Mouse (Mus musculus) midbrain, embryonic 14.5 days (tissue): ENCODE results near the gene Gak. TPM values are rescaled to one million over a fixed set of nuclear protein-coding genes. Genes with fewer than 3 reads are reported as not detected.

Experiments
- ATAC-seq: fragments of 200-750 bp; cut with Nextera tagmentation; 2 replicates; pipeline ENCODE4 v1.8.0; 2017; ENCODE audit warnings: moderate number of reproducible peaks, moderate library complexity; ENCODE audit not compliant: low FRiP score, low TSS enrichment
- DNase-seq: peaks from one replicate; pipeline ENCODE4 v3.0.0-alpha.2; 2015
- H3K27ac ChIP-seq: fragments of 300-500 bp; sonication (generic); replicated peaks from 2 replicates; pipeline ENCODE4 v1.5.1; 2014; ENCODE audit warnings: mild to moderate bottlenecking, low read depth, low read length, moderate library complexity
- H3K27me3 ChIP-seq: fragments of 300-500 bp; sonication (generic); 2 replicates; pipeline ENCODE4 v1.6.1; 2014; ENCODE audit warnings: low read length, control low read depth, mixed read lengths; ENCODE audit not compliant: control insufficient read depth, insufficient read depth
- H3K36me3 ChIP-seq: fragments of 300-500 bp; sonication (generic); 2 replicates; pipeline ENCODE4 v1.6.1; 2014; ENCODE audit warnings: low read length, control low read depth; ENCODE audit not compliant: control insufficient read depth, insufficient read depth
- H3K4me1 ChIP-seq: fragments of 300-500 bp; sonication (generic); 2 replicates; pipeline ENCODE4 v1.6.1; 2014; ENCODE audit warnings: mild to moderate bottlenecking, antibody characterized with exemption, low read length, control low read depth; ENCODE audit not compliant: control insufficient read depth, insufficient read depth
- H3K4me2 ChIP-seq: fragments of 300-500 bp; sonication (generic); 2 replicates; pipeline ENCODE4 v1.6.1; 2014; ENCODE audit warnings: mild to moderate bottlenecking, low read length, moderate library complexity
- H3K4me3 ChIP-seq: fragments of 300-500 bp; sonication (generic); replicated peaks from 2 replicates; pipeline ENCODE4 v1.5.1; 2014; ENCODE audit warnings: low read depth, low read length
- H3K9ac ChIP-seq: fragments of 300-500 bp; sonication (generic); replicated peaks from 2 replicates; pipeline ENCODE4 v1.6.1; 2014; ENCODE audit warnings: mild to moderate bottlenecking, low read length, moderate library complexity
- H3K9me3 ChIP-seq: fragments of 300-500 bp; sonication (generic); 2 replicates; pipeline ENCODE4 v1.6.1; 2016; ENCODE audit warnings: low read length, control low read depth, mixed read lengths; ENCODE audit not compliant: control insufficient read depth
- WGBS: fragments of 180-500 bp; shearing (Covaris S2); extraction: QIAGEN DNeasy Blood & Tissue Kit; methylation state at CpG from one replicate; pipeline ENCODE4 v1.1.7; 2014; 5-methylcytosine and 5-hydroxymethylcytosine counted together
- polyA plus RNA-seq: library from polyadenylated mRNA; unstranded; fragments of >200 nt; fragmentation: Nextera tagmentation; extraction: Ambion mirVana; gene quantifications from 2 replicates; pipeline ENCODE4 v1.2.1, GENCODE M21; 2014

Gak gene
- polyA plus RNA-seq, 1 experiment from 2014 or later = 50.9 TPM

DNA sequence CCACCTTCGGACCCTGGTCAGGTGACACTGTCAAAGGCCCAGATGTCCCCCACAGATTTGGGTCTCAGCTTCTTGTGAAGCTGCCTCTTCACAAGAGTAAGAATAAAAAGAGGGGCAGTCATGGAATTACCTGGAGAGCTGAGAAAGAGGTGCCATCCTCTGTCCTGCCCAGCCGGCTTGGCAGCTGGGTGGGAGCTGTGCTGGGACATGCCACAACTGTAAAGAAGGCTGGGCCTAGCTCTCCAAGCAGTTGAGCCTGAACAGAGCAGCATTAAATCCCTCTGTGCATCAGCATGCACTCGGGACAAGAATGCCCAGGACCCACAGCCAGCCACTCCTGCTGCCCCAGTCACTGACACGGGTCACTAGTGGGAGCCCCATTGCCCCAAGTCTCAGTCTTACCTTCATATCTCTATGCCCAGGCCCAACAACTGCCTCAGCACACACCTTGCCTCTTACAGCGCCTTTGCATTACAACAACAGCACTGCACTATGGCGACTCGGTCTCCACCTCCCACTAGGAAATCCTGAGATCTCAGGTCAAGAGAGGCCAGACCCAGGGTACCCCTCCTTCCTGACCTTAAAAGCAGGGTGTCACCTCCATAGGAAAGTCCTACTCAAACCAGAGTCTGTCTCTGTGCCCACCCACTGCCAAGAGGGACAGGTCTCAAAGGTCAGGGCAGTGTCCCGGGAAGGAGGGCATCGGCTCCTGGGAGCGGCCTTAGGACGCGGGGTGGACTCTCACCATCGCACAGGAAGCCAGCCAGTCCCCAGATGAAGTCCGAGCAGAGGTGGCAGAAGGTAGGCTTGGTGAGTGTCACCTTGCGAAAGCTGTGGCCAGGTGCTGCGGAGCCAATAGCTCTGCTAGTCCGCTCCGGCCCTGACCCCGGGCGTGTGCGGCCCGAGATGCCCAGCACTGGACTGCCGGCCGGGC is 30.4 kb upstream of the Gak start, which contains the start of gene Idua:
TSS of gene Idua (plus strand) at position 634 of the 934 bp plus-strand sequence.
- Histone ChIP-seq H3K36me3 (peaks cover 32% of the 10 kb centered on the region), H3K27ac (no peak within 1 kb of the TSS; the same call in 1 of the 2 replicates), H3K9me3 (no peaks in the 10 kb centered on the region), H3K27me3 (no peaks in the 10 kb centered on the region), H3K4me3 (peak within 1 kb of the TSS; percentile 92), H3K4me2 (peak within 1 kb of the TSS; percentile 69), H3K9ac (peak within 1 kb of the TSS; percentile 97), H3K4me1 (peaks cover 20% of the 10 kb centered on the region)
- DNase-seq = no peak
- 10% methylated on average over 24 of the region's 24 CpGs for WGBS
- peak; percentile 57 for ATAC-seq

DNA sequence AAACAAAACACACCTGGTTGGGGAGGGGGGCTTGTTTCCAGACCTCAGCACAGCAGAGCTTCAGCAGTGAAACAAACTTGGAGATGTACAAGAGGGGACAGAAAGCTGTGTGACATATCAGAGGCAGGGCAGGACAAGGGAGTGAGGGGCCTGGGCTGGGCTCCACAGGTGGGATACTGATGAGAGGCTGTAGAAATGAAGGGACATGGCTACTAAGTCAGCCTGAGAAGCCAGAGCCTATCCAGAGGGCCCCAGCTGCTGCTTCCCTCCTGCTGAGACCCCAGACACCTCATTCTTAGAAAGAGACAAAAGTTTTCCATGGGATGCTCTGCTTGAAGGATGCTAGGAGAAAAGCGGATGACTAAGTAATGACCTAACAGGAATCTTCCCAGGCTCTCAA is 29.1 kb upstream of the Gak start:
- ATAC-seq (no peak), DNase-seq (no peak)
- Histone ChIP-seq H3K9me3 (no peaks in the 10 kb centered on the region), H3K4me1 (peaks cover 20% of the 10 kb centered on the region), H3K27me3 (no peaks in the 10 kb centered on the region), H3K27ac (no peak overlapping the region), H3K4me3 (no peak overlapping the region), H3K4me2 (no peak overlapping the region), H3K9ac (no peak overlapping the region), H3K36me3 (peaks cover 45% of the 10 kb centered on the region)
- 88% methylated on average over 1 of the region's 1 CpGs for WGBS

DNA sequence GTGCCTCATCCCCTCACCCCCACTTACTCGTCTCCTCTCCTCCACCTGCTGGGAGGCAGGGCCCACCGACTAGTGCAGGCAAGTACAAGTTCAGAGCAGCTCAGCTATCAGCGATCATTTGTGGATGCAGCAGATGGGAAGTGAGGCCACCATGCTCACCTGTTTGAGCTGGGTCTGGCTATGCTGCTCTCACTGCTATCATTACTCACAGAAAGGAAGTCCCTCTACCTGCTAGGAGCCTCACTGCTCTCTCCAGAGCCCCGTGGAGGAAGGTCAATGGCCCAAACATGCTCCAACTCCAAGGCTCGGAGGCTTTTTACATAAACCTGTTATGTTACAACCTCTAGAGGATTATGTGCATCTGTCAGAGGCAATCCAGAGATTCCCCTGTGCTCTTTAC is 27.9 kb upstream of the Gak start:
- no peak overlapping the region for H3K4me3 ChIP-seq
- H3K9me3 ChIP-seq = no peaks in the 10 kb centered on the region
- peaks cover 57% of the 10 kb centered on the region for H3K36me3 ChIP-seq
- H3K4me2 ChIP-seq = no peak overlapping the region
- ATAC-seq (no peak), DNase-seq (no peak)
- no peaks in the 10 kb centered on the region for H3K27me3 ChIP-seq
- WGBS = 83% methylated on average over 5 of the region's 5 CpGs
- peaks cover 20% of the 10 kb centered on the region for H3K4me1 ChIP-seq
- H3K27ac ChIP-seq = no peak overlapping the region
- H3K9ac ChIP-seq = no peak overlapping the region

DNA sequence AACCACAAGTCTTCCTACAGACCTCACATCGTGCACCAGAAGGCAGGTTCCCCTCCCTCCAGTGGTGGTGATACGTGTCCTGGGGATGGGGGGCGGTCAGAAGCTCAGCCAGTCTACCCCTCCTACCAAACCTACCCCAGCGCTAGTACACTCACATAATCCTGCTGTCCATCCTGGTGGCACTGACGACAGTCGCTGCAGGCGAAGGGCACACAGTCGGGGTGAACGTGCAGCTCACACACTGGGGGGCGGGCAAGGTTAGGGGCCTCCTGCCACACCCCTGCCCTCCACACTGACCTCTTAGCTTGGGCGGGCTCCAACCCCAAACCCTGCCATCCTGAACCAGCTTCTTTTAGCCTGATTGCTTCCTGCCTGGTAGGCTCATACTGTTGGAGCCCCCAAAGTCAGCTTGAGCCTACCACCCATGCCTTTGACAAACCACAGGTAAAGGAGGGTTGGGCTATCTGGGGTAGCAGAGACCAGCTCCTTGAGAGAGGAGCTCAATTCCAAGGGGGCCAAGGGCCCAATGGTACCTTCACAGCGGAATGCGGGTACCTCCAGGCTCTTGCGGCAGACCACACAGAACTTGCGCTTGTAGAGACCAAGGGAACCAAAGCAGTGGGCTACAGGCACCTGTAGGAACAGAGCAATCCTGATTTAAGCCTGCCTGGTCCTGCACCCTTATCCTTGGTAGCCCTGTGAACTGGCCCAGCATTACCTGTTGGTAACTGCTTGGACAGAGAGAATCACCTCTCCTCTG is 26.5 kb upstream of the Gak start:
- ATAC-seq (no peak), DNase-seq (no peak)
- Histone ChIP-seq H3K9ac (no peak overlapping the region), H3K4me2 (no peak overlapping the region), H3K4me1 (peaks cover 19% of the 10 kb centered on the region), H3K27ac (no peak overlapping the region), H3K9me3 (no peaks in the 10 kb centered on the region), H3K27me3 (no peaks in the 10 kb centered on the region), H3K36me3 (peaks cover 68% of the 10 kb centered on the region), H3K4me3 (no peak overlapping the region)
- 93% methylated on average over 15 of the region's 15 CpGs for WGBS

DNA sequence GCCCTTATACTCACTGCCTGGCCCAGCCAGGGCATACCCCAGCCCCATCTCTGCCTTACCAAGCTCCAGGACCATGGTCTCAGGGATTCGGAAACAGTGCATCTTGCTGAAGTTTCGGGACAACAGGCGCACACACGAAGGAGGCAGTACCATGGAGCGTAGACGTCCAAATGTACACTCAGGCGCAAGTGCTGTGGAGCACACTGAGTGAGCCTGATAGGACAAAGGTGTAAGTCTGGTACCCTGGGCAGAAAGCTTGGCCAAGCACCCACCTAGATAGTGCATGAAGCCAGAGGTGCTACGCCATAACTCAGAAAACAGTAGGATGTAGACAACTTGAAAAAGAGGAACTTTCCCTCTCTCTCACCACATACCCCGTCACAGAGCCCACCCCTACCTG is 25.8 kb upstream of the Gak start:
- 97% methylated on average over 9 of the region's 9 CpGs for WGBS
- no peak overlapping the region for H3K27ac ChIP-seq
- H3K4me1 ChIP-seq = peaks cover 16% of the 10 kb centered on the region
- ATAC-seq (no peak), DNase-seq (no peak)
- no peaks in the 10 kb centered on the region for H3K27me3 ChIP-seq
- H3K9ac ChIP-seq = no peak overlapping the region
- no peaks in the 10 kb centered on the region for H3K9me3 ChIP-seq
- H3K4me2 ChIP-seq = no peak overlapping the region
- no peak overlapping the region for H3K4me3 ChIP-seq
- peaks cover 74% of the 10 kb centered on the region for H3K36me3 ChIP-seq

DNA sequence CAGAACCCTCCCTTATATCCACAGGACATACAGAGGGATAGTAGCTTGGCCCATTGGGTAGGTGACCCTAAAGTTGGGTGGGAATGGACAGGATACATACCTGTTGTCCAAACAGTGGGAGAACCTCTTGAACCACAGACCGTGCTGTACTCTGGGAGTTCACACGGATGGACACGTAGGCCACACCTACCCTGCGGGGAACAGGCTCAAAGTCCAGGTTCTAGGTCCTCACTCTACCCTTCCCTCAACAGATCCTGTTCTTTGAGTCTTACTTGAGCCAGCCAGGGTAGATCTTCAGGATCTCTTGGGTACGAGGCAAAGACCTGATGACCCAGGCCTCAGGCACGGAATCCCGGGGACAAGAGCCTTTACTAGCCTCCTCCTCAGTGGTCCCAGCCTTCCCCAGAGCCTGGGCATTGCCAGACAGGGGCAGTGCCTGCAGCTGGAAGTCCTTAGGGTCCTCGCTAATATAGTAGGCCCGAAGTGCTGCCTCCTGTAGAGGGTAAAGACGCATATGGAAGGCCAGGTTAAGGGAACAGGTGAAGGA is 25.0 kb upstream of the Gak start:
- Histone ChIP-seq H3K4me1 (peaks cover 11% of the 10 kb centered on the region), H3K4me3 (no peak overlapping the region), H3K36me3 (peaks cover 83% of the 10 kb centered on the region), H3K27me3 (no peaks in the 10 kb centered on the region), H3K4me2 (no peak overlapping the region), H3K9me3 (no peaks in the 10 kb centered on the region), H3K9ac (no peak overlapping the region), H3K27ac (no peak overlapping the region)
- DNase-seq = no peak
- 95% methylated on average over 10 of the region's 10 CpGs for WGBS
- no peak for ATAC-seq

DNA sequence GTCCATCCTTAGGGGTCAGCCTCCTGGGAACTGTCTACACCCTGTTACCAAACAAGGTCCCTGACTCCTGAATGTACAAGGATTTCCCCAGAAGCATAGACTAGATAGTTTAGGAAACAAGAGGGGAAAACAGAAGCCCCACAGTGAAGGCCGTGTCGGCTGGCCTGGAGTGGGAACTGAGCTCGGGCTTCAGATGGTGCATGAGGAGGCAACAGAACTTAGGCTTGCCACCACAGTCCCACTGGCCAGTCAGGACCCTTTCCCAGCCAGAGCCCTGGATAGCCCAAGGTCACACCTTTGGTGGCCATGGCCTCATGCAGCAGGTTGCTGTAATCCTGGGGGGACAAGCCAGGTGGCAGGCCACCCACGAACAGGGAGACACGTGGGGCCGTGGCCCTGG is 23.8 kb upstream of the Gak start:
- Histone ChIP-seq H3K36me3 (peaks cover 95% of the 10 kb centered on the region), H3K4me2 (no peak overlapping the region), H3K27ac (no peak overlapping the region), H3K4me3 (no peak overlapping the region), H3K4me1 (0 out of 2 replicates have a peak, but pooled peaks cover under 1% of the 10 kb centered on the region), H3K27me3 (no peaks in the 10 kb centered on the region), H3K9me3 (no peaks in the 10 kb centered on the region), H3K9ac (no peak overlapping the region)
- ATAC-seq (no peak), DNase-seq (no peak)
- 89% methylated on average over 6 of the region's 6 CpGs for WGBS

DNA sequence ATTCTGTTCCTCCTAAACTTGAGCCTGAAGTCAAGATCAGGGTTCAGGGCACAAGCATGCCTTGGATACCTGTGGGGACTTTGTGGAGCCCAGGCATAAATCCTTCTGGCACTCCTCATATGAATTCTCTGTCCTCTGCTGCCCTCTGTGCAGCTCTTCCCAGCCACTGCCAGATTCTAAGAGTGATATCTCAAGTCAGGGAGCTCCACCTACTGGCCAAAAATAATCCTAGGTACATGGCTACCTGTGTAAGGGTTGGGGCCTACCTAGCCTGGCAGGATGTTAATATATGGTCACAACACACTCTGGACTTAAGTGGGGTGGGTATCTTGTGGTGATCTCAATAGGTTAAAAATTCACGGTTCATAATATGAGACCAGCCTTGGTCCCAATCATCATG is 22.3 kb upstream of the Gak start:
- no peaks in the 10 kb centered on the region for H3K4me1 ChIP-seq
- no peak overlapping the region for H3K4me3 ChIP-seq
- H3K36me3 ChIP-seq = peaks cover 96% of the 10 kb centered on the region
- no peaks in the 10 kb centered on the region for H3K9me3 ChIP-seq
- H3K27me3 ChIP-seq = no peaks in the 10 kb centered on the region
- no peak overlapping the region for H3K9ac ChIP-seq
- H3K27ac ChIP-seq = no peak overlapping the region
- ATAC-seq (no peak; the same call in 1 of the 2 replicates), DNase-seq (peak; percentile 86)
- 59% methylated on average over 1 of the region's 1 CpGs for WGBS
- H3K4me2 ChIP-seq = no peak overlapping the region
